Mouse (Mus musculus) hindbrain, embryonic 14.5 days (tissue): ENCODE measurements around the gene Ankrd40. TPM values are rescaled to one million over a fixed set of nuclear protein-coding genes. Genes with fewer than 3 reads are reported as not detected.

Experiments
- ATAC-seq: fragments of 200-750 bp; cut with Nextera tagmentation; 2 replicates; pipeline ENCODE4 v1.8.0; 2017; ENCODE audit warnings: moderate number of reproducible peaks, mild to moderate bottlenecking, moderate TSS enrichment, moderate library complexity; ENCODE audit not compliant: low FRiP score
- DNase-seq: peaks from one replicate; pipeline ENCODE4 v3.0.0-alpha.2; 2015; ENCODE audit warnings: low spot score
- H3K27ac ChIP-seq: fragments of 300-500 bp; sonication (generic); 2 replicates; pipeline ENCODE4 v1.5.1; 2014; ENCODE audit warnings: mild to moderate bottlenecking, moderate library complexity
- H3K27me3 ChIP-seq: fragments of 300-500 bp; sonication (generic); 2 replicates; pipeline ENCODE4 v1.6.1; 2014; ENCODE audit warnings: mild to moderate bottlenecking, low read length, mixed read lengths; ENCODE audit not compliant: control insufficient read depth, insufficient read depth
- H3K36me3 ChIP-seq: fragments of 300-500 bp; sonication (generic); replicated peaks from 2 replicates; pipeline ENCODE4 v1.6.1; 2014; ENCODE audit not compliant: control insufficient read depth, insufficient read depth
- H3K4me1 ChIP-seq: fragments of 300-500 bp; sonication (generic); replicated peaks from 2 replicates; pipeline ENCODE4 v1.6.1; 2014; ENCODE audit warnings: antibody characterized with exemption, low read length, mixed read lengths; ENCODE audit not compliant: control insufficient read depth, insufficient read depth
- H3K4me2 ChIP-seq: fragments of 300-500 bp; sonication (generic); replicated peaks from 2 replicates; pipeline ENCODE4 v1.6.1; 2014; ENCODE audit warnings: mild to moderate bottlenecking, moderate library complexity
- H3K4me3 ChIP-seq: fragments of 300-500 bp; sonication (generic); replicated peaks from 2 replicates; pipeline ENCODE4 v1.5.1; 2014; ENCODE audit warnings: mild to moderate bottlenecking, low read length
- H3K9ac ChIP-seq: fragments of 300-500 bp; sonication (generic); 2 replicates; pipeline ENCODE4 v1.6.1; 2014
- H3K9me3 ChIP-seq: fragments of 300-500 bp; sonication (generic); 2 replicates; pipeline ENCODE4 v1.6.1; 2016; ENCODE audit warnings: low read length; ENCODE audit not compliant: control insufficient read depth
- WGBS: fragments of 180-500 bp; shearing (Covaris S2); extraction: QIAGEN DNeasy Blood & Tissue Kit; methylation state at CpG from one replicate; pipeline ENCODE4 v1.1.7; 2014; 5-methylcytosine and 5-hydroxymethylcytosine counted together
- polyA plus RNA-seq: library from polyadenylated mRNA; unstranded; fragments of >200 nt; fragmentation: Nextera tagmentation; extraction: Ambion mirVana; gene quantifications from 2 replicates; pipeline ENCODE4 v1.2.1, GENCODE M21; 2014

The Ankrd40 gene
- polyA plus RNA-seq, 1 experiment from 2014 or later: 12.8 TPM

- no peak overlapping the region for H3K4me2 ChIP-seq
- WGBS: 6% methylated on average over 5 of the region's 5 CpGs
- ATAC-seq (peak; percentile 32; the same call in 1 of the 2 replicates), DNase-seq (no peak)
- no peaks in the 10 kb centered on the region for H3K27me3 ChIP-seq
- H3K36me3 ChIP-seq: peaks cover 14% of the 10 kb centered on the region
- no peak overlapping the region for H3K9ac ChIP-seq
- no peak overlapping the region for H3K27ac ChIP-seq
- H3K9me3 ChIP-seq: no peaks in the 10 kb centered on the region
- peaks cover 12% of the 10 kb centered on the region for H3K4me1 ChIP-seq
- no peak overlapping the region for H3K4me3 ChIP-seq
These were observed 16.2 kb downstream of the Ankrd40 start for GRCm38 (mm10) chr11:94343955-94344358.

- H3K4me2 ChIP-seq: no peak overlapping the region
- 67% methylated on average over 1 of the region's 1 CpGs for WGBS
- H3K27ac ChIP-seq: no peak overlapping the region
- H3K4me3 ChIP-seq: no peak overlapping the region
- peaks cover 9% of the 10 kb centered on the region for H3K36me3 ChIP-seq
- ATAC-seq: no peak
- peaks cover 12% of the 10 kb centered on the region for H3K4me1 ChIP-seq
- no peaks in the 10 kb centered on the region for H3K9me3 ChIP-seq
- no peaks in the 10 kb centered on the region for H3K27me3 ChIP-seq
- H3K9ac ChIP-seq: no peak overlapping the region
- DNase-seq: no peak
These were observed 16.7 kb downstream of the Ankrd40 start for GRCm38 (mm10) chr11:94344470-94344869.

- no peak overlapping the region for H3K4me3 ChIP-seq
- ATAC-seq: no peak
These were observed 18.1 kb downstream of the Ankrd40 start for GRCm38 (mm10) chr11:94345926-94346325.

GRCm38 (mm10) chr11:94346611-94347010 is 18.8 kb downstream of the Ankrd40 start:
- Histone ChIP-seq H3K36me3 (no peaks in the 10 kb centered on the region), H3K4me1 (peaks cover 11% of the 10 kb centered on the region), H3K27ac (no peak overlapping the region), H3K27me3 (no peaks in the 10 kb centered on the region), H3K9me3 (no peaks in the 10 kb centered on the region), H3K4me2 (no peak overlapping the region), H3K9ac (no peak overlapping the region), H3K4me3 (no peak overlapping the region)
- no peak for ATAC-seq
- WGBS: 64% methylated on average over 3 of the region's 3 CpGs
- DNase-seq: no peak

More at GRCm38 (mm10) chr11:94345926-94346325, 18.1 kb downstream of the Ankrd40 start:
- WGBS: 81% methylated on average over 10 of the region's 10 CpGs
- Histone ChIP-seq H3K4me2 (no peak overlapping the region), H3K36me3 (0 out of 2 replicates have a peak, but pooled peaks cover 3% of the 10 kb centered on the region), H3K4me1 (peaks cover 12% of the 10 kb centered on the region), H3K9me3 (no peaks in the 10 kb centered on the region), H3K27me3 (no peaks in the 10 kb centered on the region), H3K9ac (no peak overlapping the region), H3K27ac (no peak overlapping the region)
- no peak for DNase-seq

- Histone ChIP-seq H3K27ac (no peak overlapping the region), H3K4me1 (peaks cover 6% of the 10 kb centered on the region), H3K4me2 (no peak overlapping the region), H3K4me3 (no peak overlapping the region), H3K27me3 (no peaks in the 10 kb centered on the region), H3K9me3 (no peaks in the 10 kb centered on the region), H3K9ac (no peak overlapping the region), H3K36me3 (no peaks in the 10 kb centered on the region)
- DNase-seq (no peak), ATAC-seq (no peak)
- 87% methylated on average over 7 of the region's 7 CpGs for WGBS
These were observed 19.3 kb downstream of the Ankrd40 start for GRCm38 (mm10) chr11:94347063-94347575.

- Histone ChIP-seq H3K4me2 (no peak overlapping the region), H3K4me3 (no peak overlapping the region), H3K36me3 (no peaks in the 10 kb centered on the region), H3K4me1 (no peaks in the 10 kb centered on the region), H3K9me3 (no peaks in the 10 kb centered on the region), H3K27me3 (no peaks in the 10 kb centered on the region), H3K27ac (no peak overlapping the region), H3K9ac (no peak overlapping the region)
- WGBS: 89% methylated on average over 2 of the region's 2 CpGs
- ATAC-seq: no peak
- no peak for DNase-seq
These were observed 22.0 kb downstream of the Ankrd40 start for GRCm38 (mm10) chr11:94349839-94350238.

GRCm38 (mm10) chr11:94350337-94350736 is 22.5 kb downstream of the Ankrd40 start:
- no peak for ATAC-seq
- no peak overlapping the region for H3K9ac ChIP-seq
- no peak for DNase-seq
- H3K27me3 ChIP-seq: no peaks in the 10 kb centered on the region
- no peaks in the 10 kb centered on the region for H3K36me3 ChIP-seq
- H3K4me3 ChIP-seq: no peak overlapping the region
- no peaks in the 10 kb centered on the region for H3K4me1 ChIP-seq
- H3K4me2 ChIP-seq: no peak overlapping the region
- WGBS: 74% methylated on average over 1 of the region's 1 CpGs
- no peak overlapping the region for H3K27ac ChIP-seq
- H3K9me3 ChIP-seq: no peaks in the 10 kb centered on the region

GRCm38 (mm10) chr11:94351094-94351493 is 23.3 kb downstream of the Ankrd40 start:
- Histone ChIP-seq H3K27ac (no peak overlapping the region), H3K4me1 (no peaks in the 10 kb centered on the region), H3K4me2 (no peak overlapping the region), H3K4me3 (no peak overlapping the region), H3K9ac (no peak overlapping the region), H3K9me3 (no peaks in the 10 kb centered on the region), H3K36me3 (no peaks in the 10 kb centered on the region), H3K27me3 (no peaks in the 10 kb centered on the region)
- ATAC-seq (no peak), DNase-seq (no peak)
- WGBS: 33% methylated on average over 3 of the region's 3 CpGs

GRCm38 (mm10) chr11:94355521-94356217 is 27.9 kb downstream of the Ankrd40 start:
- ATAC-seq: no peak

More at GRCm38 (mm10) chr11:94355521-94356217, 27.9 kb downstream of the Ankrd40 start:
- no peaks in the 10 kb centered on the region for H3K9me3 ChIP-seq
- no peaks in the 10 kb centered on the region for H3K27me3 ChIP-seq
- 77% methylated on average over 9 of the region's 9 CpGs for WGBS
- H3K27ac ChIP-seq: no peak overlapping the region
- H3K36me3 ChIP-seq: no peaks in the 10 kb centered on the region
- H3K4me3 ChIP-seq: no peak overlapping the region
- no peak for DNase-seq
- no peak overlapping the region for H3K9ac ChIP-seq
- H3K4me1 ChIP-seq: no peaks in the 10 kb centered on the region
- H3K4me2 ChIP-seq: no peak overlapping the region
